Comparison of ENCODE assay signal across 14 mouse cellular contexts in genomic region chr14:77739376-77739775, GRCm38 (mm10).
"Had no signal": no experiment of that assay in that cellular context is flagged by ENCODE, and none has a peak within 500 bp of the region (broad histone marks: within the 10 kb centered on the region; RNA-seq: fewer than 3 reads in every experiment).

No protein-coding gene starts in this region.

- H3K27me3 ChIP-seq: liver, embryonic 13.5 days; neural tube, embryonic 13.5 days; stomach, embryonic 15.5 days had no signal

- H3K9ac ChIP-seq: liver, embryonic 13.5 days; neural tube, embryonic 13.5 days; stomach, embryonic 15.5 days had no signal

- H3K4me2 ChIP-seq: liver, embryonic 13.5 days; midbrain, embryonic 11.5 days; neural tube, embryonic 13.5 days; stomach, embryonic 15.5 days had no signal

- H3K4me3 ChIP-seq: liver, embryonic 13.5 days; myocyte; neural tube, embryonic 13.5 days; stomach, embryonic 15.5 days had no signal

- DNase-seq: kidney, postnatal 4 days; liver, embryonic 13.5 days; lung, adult 2 months; lung, postnatal 14 days; lung, postnatal 4 days; midbrain, embryonic 14.5 days; retina, postnatal 1 day; right cerebral cortex, postnatal 25 days; spleen, adult 18-20 months; thymus, postnatal 25 days had no signal

- H3K36me3 ChIP-seq: liver, embryonic 13.5 days; neural tube, embryonic 13.5 days; stomach, embryonic 15.5 days had no signal

- H3K27ac ChIP-seq: liver, embryonic 13.5 days; neural tube, embryonic 13.5 days; stomach, embryonic 15.5 days had no signal

- H3K4me1 ChIP-seq: liver, embryonic 13.5 days; neural tube, embryonic 13.5 days; stomach, embryonic 15.5 days had no signal

- H3K9me3 ChIP-seq: liver, embryonic 13.5 days; neural tube, embryonic 13.5 days; stomach, embryonic 15.5 days had no signal
